Mouse (Mus musculus): ENCODE data around the gene Fam19a5.

The Fam19a5 gene

GRCm38 (mm10) chr15:87543599-87544338, at the start of gene Fam19a5:
Gene Fam19a5, plus strand, starts transcription at chr15:87544299.
- in situ Hi-C loops (cut with MboI, MseI) = no loop called here

GRCm38 (mm10) chr15:87501737-87502136, 42.4 kb upstream of the Fam19a5 start:
- in situ Hi-C loops (cut with MboI, MseI) = no loop called here

DNA sequence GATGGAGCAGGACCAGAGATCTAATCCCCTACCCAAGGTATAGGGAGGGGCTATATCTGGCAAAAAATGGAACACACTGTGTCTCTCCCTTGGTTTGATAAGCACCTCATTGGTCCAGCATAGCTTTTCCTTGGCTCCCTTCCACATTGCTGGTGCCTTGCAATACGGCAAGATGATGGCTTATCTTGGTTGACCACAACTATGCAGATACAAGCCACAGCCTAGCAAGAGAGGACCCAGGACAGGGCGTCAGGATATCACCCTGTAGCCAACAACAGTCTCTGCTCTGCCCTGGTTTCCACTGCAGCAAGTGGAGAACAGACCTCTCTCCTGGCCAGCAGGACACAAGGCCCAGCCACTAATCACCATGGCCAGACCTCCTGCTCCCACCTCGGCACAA, 36.8 kb upstream of the Fam19a5 start:
- in situ Hi-C loops (cut with MboI, MseI) = no loop called here

GRCm38 (mm10) chr15:87510886-87511285, 33.2 kb upstream of the Fam19a5 start:
- in situ Hi-C loops (cut with MboI, MseI) = no loop called here

DNA sequence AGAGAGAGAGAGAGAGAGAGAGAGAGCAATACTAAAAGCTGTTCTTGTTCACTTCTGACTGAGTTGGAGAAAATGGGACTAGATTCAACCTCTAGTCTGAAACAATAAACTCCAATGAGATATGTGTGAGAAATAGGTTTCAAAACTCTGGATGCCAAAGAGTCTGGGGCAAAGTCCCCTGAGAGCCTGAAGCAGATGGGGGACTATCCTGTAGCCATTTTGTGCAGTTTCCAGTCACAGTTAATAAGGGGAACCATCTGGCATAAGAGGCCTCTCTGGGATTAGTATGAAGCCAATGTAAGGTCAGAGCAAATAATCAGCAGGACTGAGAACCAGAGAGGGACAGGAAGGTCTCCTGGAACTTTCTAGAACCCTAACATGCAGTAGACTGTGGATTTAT, 25.9 kb upstream of the Fam19a5 start:
- in situ Hi-C loops (cut with MboI, MseI) = no loop called here

- in situ Hi-C loops (cut with MboI, MseI) = no loop called here
Measured at GRCm38 (mm10) chr15:87529271-87529670, 14.8 kb upstream of the Fam19a5 start.

GRCm38 (mm10) chr15:87541656-87542055, 2.4 kb upstream of the Fam19a5 start:
- in situ Hi-C loops (cut with MboI, MseI) = no loop called here

DNA sequence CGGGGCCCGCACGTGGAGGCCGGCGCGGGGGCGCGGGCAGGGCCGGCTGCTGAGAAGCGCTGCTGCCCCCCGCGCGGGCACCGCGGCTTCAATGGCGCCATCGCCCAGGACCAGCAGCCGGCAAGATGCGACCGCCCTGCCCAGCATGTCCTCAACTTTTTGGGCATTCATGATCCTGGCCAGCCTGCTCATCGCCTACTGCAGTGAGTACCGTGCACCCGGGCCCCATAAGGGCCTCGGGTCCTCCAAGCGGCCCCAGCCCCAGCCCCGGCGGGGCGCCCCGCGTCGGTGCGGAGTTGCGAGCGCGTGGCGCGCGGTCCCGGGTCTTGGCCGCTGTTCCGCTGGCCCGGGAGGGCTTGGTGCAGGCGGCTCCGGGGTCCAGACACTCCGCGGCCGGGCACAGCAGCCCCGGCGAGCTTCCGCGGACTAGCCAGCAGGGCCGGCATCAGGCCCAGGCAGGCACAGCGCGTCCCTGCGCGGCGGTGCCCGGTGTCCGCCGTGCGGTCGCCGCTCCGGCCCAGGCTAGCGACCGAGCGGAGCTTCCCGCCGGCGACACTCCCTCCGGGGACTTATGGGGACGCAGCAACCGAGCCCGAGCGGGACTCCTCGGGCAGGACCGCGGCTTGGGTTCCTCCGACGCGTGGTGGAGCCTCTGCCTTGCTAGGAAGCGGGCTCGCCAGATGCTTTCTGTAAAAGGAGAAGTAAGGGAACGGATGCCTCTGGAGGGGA, 466 bp downstream of the Fam19a5 start:
- in situ Hi-C loops (cut with MboI, MseI) = no loop called here

DNA sequence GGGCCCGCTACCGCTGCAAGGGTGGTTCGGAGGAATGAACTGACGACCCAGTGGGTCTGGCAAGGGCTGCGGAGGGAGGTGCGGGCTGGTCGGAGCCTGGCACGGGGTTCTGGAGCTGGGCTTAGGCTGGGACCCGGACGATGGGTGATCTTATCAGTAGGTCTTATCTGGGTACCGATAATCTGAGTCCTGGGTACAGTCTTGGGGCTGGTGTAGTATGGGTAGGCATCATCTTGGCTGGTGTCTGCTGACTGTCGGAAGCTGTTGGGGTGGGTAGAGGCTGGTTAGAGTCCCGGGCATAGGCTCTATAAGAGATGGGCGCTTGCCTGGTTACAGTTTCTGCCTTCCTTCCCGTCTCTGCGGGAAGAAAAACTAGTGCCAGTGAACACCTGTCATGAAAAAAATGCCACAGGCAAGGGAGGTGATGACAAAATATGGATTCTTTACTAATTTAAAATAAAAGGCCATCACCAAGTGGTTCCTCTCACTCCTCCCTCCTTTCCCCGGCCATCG, 1.1 kb downstream of the Fam19a5 start:
- in situ Hi-C loops (cut with MboI, MseI) = no loop called here

GRCm38 (mm10) chr15:87545731-87546360, 1.7 kb downstream of the Fam19a5 start:
- in situ Hi-C loops (cut with MboI, MseI) = no loop called here

DNA sequence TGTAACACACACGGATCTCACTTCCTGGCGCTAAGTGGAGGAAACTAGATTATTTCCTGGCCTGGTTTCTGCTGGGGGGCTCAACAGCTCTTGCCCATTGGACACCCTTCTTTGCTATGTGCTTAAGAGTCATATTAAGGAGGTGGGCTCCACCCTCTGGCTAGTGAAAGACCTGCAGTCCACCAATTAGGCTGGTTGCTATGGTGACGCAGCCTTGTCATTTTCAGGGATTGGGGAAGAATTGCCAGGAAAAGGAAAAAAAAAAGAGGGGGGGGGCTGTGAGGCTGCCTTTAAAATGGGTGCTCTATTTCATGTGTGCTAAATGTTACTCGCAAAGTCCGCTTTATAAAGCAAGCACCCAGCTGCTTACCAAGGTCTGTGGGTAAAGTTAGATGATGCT, 2.9 kb downstream of the Fam19a5 start:
- in situ Hi-C loops (cut with MboI, MseI) = no loop called here

GRCm38 (mm10) chr15:87549724-87550123, 5.6 kb downstream of the Fam19a5 start:
- in situ Hi-C loops (cut with MboI, MseI) = no loop called here

GRCm38 (mm10) chr15:87550756-87551155, 6.7 kb downstream of the Fam19a5 start:
- in situ Hi-C loops (cut with MboI, MseI) = no loop called here

GRCm38 (mm10) chr15:87551556-87551955, 7.5 kb downstream of the Fam19a5 start:
- in situ Hi-C loops (cut with MboI, MseI) = no loop called here

- in situ Hi-C loops (cut with MboI, MseI) = no loop called here
Measured at GRCm38 (mm10) chr15:87555811-87556210, 11.7 kb downstream of the Fam19a5 start.

GRCm38 (mm10) chr15:87564331-87564730, 20.2 kb downstream of the Fam19a5 start:
- in situ Hi-C loops (cut with MboI, MseI) = no loop called here

DNA sequence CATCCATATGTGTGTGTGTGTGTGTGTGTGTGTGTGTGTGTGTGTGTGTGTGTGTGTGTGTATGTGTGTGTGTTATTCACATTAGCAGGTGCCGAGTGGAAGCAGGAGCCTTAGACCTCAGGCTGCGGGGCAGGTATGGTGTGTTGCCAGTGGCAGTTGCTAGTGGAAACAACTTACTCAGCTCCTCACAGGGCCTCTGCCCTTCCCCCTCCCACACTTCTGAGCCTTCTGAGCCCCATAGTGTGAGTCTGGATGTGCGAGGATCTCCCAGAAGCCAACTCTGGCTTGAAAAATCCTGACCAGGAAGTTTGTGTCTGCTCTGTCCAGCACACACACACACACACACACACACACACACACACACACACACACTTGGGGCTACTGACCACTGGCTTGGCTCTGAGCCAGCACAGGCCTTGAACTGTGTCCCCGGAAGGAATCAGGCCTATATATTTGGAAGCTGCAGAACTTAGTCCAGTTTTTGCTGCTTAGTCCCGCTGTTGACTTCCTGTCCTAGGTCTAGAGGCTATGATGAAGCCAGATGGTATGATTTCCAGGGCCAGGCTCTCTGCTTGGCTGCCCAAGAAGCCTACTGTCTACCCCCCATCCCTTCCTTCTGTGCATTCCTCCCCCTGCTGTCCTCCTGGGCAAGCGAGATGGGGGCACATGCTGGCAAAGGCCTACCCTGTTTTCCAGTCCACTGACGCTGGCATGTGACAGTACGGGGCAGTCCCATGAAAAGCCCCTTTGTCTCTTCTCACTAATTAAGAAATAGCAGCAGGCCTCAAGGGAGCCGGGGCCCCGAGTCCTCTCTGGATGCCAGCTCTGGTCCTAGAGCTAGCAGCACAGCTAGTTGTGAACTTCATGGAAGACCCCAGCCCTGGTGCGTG, 22.2 kb downstream of the Fam19a5 start:
- in situ Hi-C loops (cut with MboI, MseI) = no loop called here

DNA sequence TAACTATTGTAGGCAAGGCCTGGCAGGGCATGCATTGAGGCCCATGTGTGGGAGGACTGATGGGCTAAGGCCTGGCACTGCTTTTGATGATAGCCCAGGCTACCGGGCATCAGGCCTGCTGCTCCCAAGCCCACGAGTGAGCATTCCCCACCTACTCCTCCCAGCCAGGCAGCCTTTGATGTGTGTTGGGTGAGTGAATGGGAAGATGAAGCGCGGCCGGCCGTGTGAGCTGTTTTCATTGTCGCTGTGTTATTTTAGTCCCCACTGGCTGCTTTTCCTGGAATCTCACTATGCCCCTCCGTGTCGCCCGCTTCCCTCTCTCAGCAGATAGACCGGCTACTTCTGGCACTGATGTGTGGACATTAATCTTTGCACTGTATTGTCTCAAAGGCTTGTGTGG, 26.1 kb downstream of the Fam19a5 start:
- in situ Hi-C loops (cut with MboI, MseI) = no loop called here

DNA sequence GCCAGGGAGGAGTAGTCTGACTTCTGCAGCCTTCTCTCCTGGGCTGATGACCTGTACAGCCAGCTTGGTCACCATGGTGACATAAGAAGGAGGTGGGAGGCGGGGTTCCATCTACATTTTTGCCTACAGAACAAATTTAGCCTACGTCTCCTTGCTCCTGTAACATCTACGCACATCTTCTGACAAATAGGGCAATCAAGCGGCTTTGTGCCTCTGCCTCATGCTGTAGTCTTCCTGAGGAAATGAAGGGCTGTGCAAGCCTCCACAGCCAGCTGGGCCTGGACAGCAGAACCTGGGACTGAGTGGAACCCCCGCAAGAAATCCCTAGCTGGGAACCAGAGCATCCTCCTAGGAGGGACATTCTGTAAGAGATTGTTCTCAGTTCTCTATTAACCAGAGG, 35.8 kb downstream of the Fam19a5 start:
- in situ Hi-C loops (cut with MboI, MseI) = no loop called here

DNA sequence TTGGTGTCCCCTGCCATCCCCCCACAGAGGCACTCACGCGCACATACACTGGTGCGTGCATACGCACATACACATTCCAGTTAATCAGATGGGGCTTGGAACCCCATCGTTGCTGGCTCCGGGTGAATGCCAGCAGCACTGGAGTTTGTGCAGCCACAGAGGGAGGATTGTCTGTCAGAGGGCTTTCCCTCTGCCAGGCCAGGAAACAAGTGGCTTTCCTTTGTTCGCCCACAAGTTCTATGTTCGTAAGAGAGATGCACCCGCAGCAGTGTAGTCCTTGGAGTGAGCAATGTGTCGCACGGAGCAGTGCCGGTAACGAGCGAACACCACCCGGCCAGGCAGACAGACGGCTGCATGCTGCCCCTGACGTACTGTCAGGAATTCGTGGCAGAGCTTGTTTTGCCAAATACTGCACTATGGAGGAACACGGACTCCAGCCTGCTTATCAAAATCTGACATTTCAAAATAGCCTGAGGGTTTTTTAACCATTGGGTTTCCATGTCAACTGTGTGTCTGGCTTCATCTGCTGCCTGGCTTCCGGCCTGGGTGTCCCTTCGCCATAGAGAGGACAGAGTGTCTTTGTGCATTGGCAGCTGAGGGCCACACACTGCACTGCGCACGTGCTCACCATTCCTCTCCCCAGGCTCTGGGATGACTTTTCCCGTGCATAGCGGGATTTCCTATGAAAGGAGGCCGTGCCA, 40.0 kb downstream of the Fam19a5 start:
- in situ Hi-C loops (cut with MboI, MseI) = no loop called here

DNA sequence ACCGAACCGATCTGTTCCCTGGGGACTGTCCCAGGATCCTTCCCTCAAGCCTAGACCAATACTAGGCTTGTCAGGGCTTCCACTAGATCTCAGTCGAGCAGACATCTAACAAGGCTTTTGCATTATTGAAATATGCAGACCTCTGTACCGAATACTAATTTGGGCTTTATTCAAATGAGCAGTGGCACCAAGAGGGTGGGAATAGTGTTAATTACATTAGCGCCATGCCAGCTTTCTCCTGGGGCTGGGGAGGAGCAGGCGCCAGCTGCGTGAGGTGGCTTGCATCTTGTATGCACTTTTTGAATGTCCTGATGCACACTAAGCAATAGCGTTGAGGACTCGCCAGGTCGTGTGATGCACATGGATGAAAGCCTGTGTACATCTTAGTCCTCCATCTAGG, 46.9 kb downstream of the Fam19a5 start:
- in situ Hi-C loops (cut with MboI, MseI) = no loop called here
